Mouse (Mus musculus) left cerebral cortex, adult 9 months (tissue): ENCODE data around the gene Sult4a1.

ENCODE experiments used
- DNase-seq, 2 experiments: peaks; one replicate each; pipeline ENCODE4 v3.0.0; 2022; ENCODE audit warnings: low spot score in 2 of 2

Sult4a1 gene

GRCm38 (mm10) chr15:84105105-84105923 is at the start of gene Sult4a1:
Gene Sult4a1, minus strand, starts transcription at chr15:84105754.
- peak in 1 of 2 experiments; percentile 52 for DNase-seq

- DNase-seq = no peak
Measured at GRCm38 (mm10) chr15:84140929-84141328, 35.4 kb upstream of the Sult4a1 start.

GRCm38 (mm10) chr15:84140109-84140508 is 34.6 kb upstream of the Sult4a1 start:
- DNase-seq = no peak

GRCm38 (mm10) chr15:84139592-84140005 is 34.0 kb upstream of the Sult4a1 start:
- DNase-seq = no peak

- DNase-seq = no peak
Measured at GRCm38 (mm10) chr15:84136473-84137415, 31.2 kb upstream of the Sult4a1 start.

GRCm38 (mm10) chr15:84135472-84135871 is 29.9 kb upstream of the Sult4a1 start:
- DNase-seq = no peak

- no peak for DNase-seq
Measured at GRCm38 (mm10) chr15:84133440-84133839, 27.9 kb upstream of the Sult4a1 start.

GRCm38 (mm10) chr15:84131971-84132370 is 26.4 kb upstream of the Sult4a1 start:
- no peak for DNase-seq

- no peak for DNase-seq
Measured at GRCm38 (mm10) chr15:84131096-84131786, 25.7 kb upstream of the Sult4a1 start.

GRCm38 (mm10) chr15:84126871-84127270 is 21.3 kb upstream of the Sult4a1 start:
- DNase-seq = no peak

- no peak for DNase-seq
Measured at GRCm38 (mm10) chr15:84126447-84126846, 20.9 kb upstream of the Sult4a1 start.

GRCm38 (mm10) chr15:84124086-84124485 is 18.5 kb upstream of the Sult4a1 start:
- no peak for DNase-seq

- DNase-seq = no peak
Measured at GRCm38 (mm10) chr15:84123075-84123474, 17.5 kb upstream of the Sult4a1 start, which contains the start of gene Pnpla5. Gene Pnpla5, minus strand, starts transcription at chr15:84123175.

- DNase-seq = no peak
Measured at GRCm38 (mm10) chr15:84121036-84121435, 15.5 kb upstream of the Sult4a1 start.

- DNase-seq = no peak
Measured at GRCm38 (mm10) chr15:84120612-84121011, 15.1 kb upstream of the Sult4a1 start.

GRCm38 (mm10) chr15:84116466-84116865 is 10.9 kb upstream of the Sult4a1 start:
- no peak for DNase-seq

- no peak for DNase-seq
Measured at GRCm38 (mm10) chr15:84115727-84116126, 10.2 kb upstream of the Sult4a1 start.

GRCm38 (mm10) chr15:84113873-84114272 is 8.3 kb upstream of the Sult4a1 start:
- DNase-seq = no peak

- DNase-seq = no peak
Measured at GRCm38 (mm10) chr15:84108899-84109298, 3.3 kb upstream of the Sult4a1 start.

- no peak for DNase-seq
Measured at GRCm38 (mm10) chr15:84105924-84106500, 458 bp upstream of the Sult4a1 start.

GRCm38 (mm10) chr15:84104626-84105025 is 928 bp downstream of the Sult4a1 start:
- no peak for DNase-seq
